Mouse (Mus musculus): ENCODE results near the gene Tnrc6b. TPM values are rescaled to one million over a fixed set of nuclear protein-coding genes. Genes with fewer than 3 reads are reported as not detected.

Gene Tnrc6b
- polyA plus RNA-seq, 1 experiment from 2014 or later, result 27.4 TPM

DNA sequence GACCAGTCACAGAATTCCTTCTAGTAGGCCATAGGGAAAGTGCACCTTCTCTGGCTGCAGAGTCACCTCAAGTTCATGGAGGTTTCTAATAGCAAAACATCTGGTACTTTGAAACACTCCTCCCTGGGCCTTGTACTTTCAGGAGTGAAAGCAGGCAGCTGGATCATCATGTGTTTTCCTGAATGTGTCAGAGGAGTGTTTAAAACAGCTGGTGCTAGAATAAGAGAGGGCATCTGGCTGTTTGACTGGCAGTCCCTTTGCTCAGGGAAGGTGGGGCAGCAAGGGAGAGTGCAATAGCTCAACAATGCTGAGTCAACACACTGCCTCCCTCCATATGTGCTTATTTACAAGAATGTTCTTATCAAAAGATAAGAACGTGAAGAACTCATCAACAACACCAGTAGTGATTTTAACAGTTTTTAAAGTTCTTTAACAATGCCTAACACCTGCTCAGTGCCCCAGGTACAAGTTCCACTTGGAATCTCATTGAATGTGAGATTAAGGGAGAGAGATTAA is 60.9 kb downstream of the Tnrc6b start:
- WGBS, result 35% methylated on average over 1 of the region's 1 CpGs
- Histone ChIP-seq H3K9ac (replicated peaks; ENCODE audit: low read length) (no peak overlapping the region), H3K4me1 (ENCODE audit: insufficient read depth, low read length) (no peaks in the 10 kb centered on the region), H3K36me3 (ENCODE audit: insufficient read depth, low read length) (no peaks in the 10 kb centered on the region), H3K4me3 (ENCODE audit: low read length) (no peak overlapping the region), H3K4me2 (replicated peaks; ENCODE audit: low read depth, low read length) (no peak overlapping the region), H3K9me3 (ENCODE audit: low read length) (no peaks in the 10 kb centered on the region), H3K27ac (ENCODE audit: low read length) (no peak overlapping the region), H3K27me3 (ENCODE audit: insufficient read depth, low read length) (no peaks in the 10 kb centered on the region)
- ATAC-seq (ENCODE audit: low FRiP score, low TSS enrichment), result no peak

DNA sequence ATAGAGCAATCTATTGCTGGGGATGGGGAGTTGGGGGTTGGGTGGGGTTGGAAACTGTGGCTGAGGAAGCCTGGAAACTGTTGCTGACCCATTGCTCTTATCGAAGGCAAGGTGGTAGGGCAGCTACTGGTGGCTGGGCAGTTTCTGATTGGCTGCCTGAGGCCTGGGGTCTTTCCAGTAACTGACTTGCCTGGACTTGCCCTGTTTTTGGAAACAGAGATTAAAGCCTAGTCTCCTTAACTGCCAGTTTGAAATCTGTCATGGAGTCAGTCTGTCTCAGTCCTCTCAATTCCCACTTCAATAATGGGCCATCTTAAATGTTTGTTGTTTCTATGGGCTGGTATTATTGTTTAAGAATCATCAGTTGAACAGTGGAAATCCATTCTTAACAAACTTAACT is 63.6 kb downstream of the Tnrc6b start:
- Histone ChIP-seq H3K4me3 (ENCODE audit: low read length) (no peak overlapping the region), H3K4me1 (ENCODE audit: insufficient read depth, low read length) (no peaks in the 10 kb centered on the region), H3K4me2 (replicated peaks; ENCODE audit: low read depth, low read length) (no peak overlapping the region), H3K9ac (replicated peaks; ENCODE audit: low read length) (no peak overlapping the region), H3K27me3 (ENCODE audit: insufficient read depth, low read length) (no peaks in the 10 kb centered on the region), H3K9me3 (ENCODE audit: low read length) (no peaks in the 10 kb centered on the region), H3K36me3 (ENCODE audit: insufficient read depth, low read length) (no peaks in the 10 kb centered on the region), H3K27ac (ENCODE audit: low read length) (no peak overlapping the region)
- WGBS, result 100% methylated on average over 1 of the region's 1 CpGs
- no peak for ATAC-seq (ENCODE audit: low FRiP score, low TSS enrichment)

- ATAC-seq (ENCODE audit: low FRiP score, low TSS enrichment), result no peak
- Histone ChIP-seq H3K4me1 (ENCODE audit: insufficient read depth, low read length) (peaks cover under 1% of the 10 kb centered on the region; the same call in 1 of the 2 replicates), H3K36me3 (ENCODE audit: insufficient read depth, low read length) (no peaks in the 10 kb centered on the region), H3K9me3 (ENCODE audit: low read length) (no peaks in the 10 kb centered on the region), H3K9ac (replicated peaks; ENCODE audit: low read length) (no peak overlapping the region), H3K4me2 (replicated peaks; ENCODE audit: low read depth, low read length) (no peak overlapping the region), H3K27ac (ENCODE audit: low read length) (no peak overlapping the region), H3K27me3 (ENCODE audit: insufficient read depth, low read length) (no peaks in the 10 kb centered on the region), H3K4me3 (ENCODE audit: low read length) (no peak overlapping the region)
- 55% methylated on average over 3 of the region's 3 CpGs for WGBS
Measured at GRCm38 (mm10) chr15:80779006-80779405, 67.9 kb downstream of the Tnrc6b start.

DNA sequence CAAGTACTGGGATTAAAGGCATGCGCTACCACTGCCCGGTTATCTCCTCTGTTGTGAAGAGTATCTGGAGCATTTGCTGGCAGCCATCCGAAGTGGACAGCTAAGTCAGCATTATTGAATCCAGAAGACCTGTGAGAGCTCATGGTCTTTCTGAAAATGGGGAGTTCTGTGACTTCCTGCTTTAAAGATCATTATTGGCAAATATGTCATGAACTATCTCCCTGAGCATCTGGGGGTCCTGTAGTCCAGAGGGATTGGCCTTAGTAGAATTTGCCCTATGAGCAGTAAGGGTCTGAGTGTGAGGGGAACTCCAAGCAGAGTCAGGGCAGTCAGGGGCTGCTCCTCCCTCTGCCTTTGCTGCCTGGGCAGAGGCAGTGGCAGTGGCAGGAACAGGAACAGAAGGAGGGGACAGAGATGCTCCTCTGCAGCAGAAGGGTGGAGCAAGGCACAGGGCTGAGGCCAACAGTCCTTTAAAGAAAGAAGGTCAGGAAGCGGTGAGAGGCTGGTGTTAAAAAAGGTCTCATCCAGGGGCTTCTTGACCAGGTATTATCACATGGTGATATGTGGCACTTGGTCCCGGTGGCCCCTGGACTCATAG is 69.1 kb downstream of the Tnrc6b start:
- no peak overlapping the region for H3K9ac ChIP-seq (replicated peaks; ENCODE audit: low read length)
- H3K27ac ChIP-seq (ENCODE audit: low read length), result no peak overlapping the region
- no peaks in the 10 kb centered on the region for H3K36me3 ChIP-seq (ENCODE audit: insufficient read depth, low read length)
- H3K4me1 ChIP-seq (ENCODE audit: insufficient read depth, low read length), result peaks cover 12% of the 10 kb centered on the region
- H3K4me3 ChIP-seq (ENCODE audit: low read length), result no peak overlapping the region
- H3K4me2 ChIP-seq (replicated peaks; ENCODE audit: low read depth, low read length), result no peak overlapping the region
- 90% methylated on average over 5 of the region's 5 CpGs for WGBS
- H3K27me3 ChIP-seq (ENCODE audit: insufficient read depth, low read length), result no peaks in the 10 kb centered on the region
- no peaks in the 10 kb centered on the region for H3K9me3 ChIP-seq (ENCODE audit: low read length)
- no peak for ATAC-seq (ENCODE audit: low FRiP score, low TSS enrichment)

DNA sequence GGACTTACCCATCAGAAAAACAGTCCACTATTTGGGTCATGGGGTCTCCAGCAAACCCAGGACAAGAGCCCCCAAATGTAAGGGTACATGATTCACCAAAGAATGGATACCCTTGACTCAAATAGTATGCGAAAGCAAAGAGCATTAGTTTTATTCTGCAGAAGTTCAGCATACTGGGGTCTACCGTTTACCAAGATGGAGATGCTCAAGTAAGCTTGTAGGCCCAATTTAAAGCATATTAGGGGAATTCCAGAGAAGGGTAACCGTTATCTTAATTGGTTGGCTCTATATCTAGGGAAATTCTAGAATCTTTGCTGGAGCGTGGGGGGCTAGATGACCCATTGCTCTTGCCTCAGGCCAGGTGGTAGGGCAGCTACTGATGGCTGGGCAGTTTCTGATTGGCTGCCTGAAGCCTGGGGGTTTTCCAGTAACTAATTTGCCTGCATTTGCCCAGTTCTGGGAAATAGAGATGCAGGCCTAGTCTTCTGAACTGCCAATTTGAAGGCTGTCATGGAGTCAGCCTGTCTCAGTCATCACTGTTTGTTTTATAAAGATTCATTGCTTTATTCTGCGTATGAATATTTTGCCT is 70.2 kb downstream of the Tnrc6b start:
- WGBS, result 86% methylated on average over 5 of the region's 5 CpGs
- Histone ChIP-seq H3K27me3 (ENCODE audit: insufficient read depth, low read length) (no peaks in the 10 kb centered on the region), H3K4me2 (replicated peaks; ENCODE audit: low read depth, low read length) (no peak overlapping the region), H3K9ac (replicated peaks; ENCODE audit: low read length) (no peak overlapping the region), H3K36me3 (ENCODE audit: insufficient read depth, low read length) (no peaks in the 10 kb centered on the region), H3K27ac (ENCODE audit: low read length) (no peak overlapping the region), H3K4me3 (ENCODE audit: low read length) (no peak overlapping the region), H3K9me3 (ENCODE audit: low read length) (no peaks in the 10 kb centered on the region), H3K4me1 (ENCODE audit: insufficient read depth, low read length) (peaks cover 12% of the 10 kb centered on the region)
- ATAC-seq (ENCODE audit: low FRiP score, low TSS enrichment), result no peak

DNA sequence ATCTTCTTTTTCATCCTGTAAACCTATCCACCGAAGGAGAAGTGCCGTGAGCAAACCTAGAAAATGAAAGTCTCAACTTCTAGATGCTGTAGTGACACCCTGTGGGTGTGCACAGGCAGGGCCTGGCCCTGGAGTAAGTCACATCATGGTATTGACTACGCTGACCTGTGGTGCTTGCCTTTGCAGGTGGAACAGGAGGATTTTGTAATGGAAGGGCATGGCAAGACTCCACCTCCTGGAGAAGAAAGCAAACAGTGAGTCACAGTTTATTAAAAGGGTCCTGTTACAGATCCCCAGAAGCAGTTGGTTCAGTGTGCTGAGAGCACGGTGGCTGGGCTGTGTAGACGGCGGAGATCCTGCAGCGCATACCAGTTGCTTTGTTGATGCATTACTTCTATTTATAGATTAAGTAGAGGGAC is 73.4 kb downstream of the Tnrc6b start:
- H3K9ac ChIP-seq (replicated peaks; ENCODE audit: low read length), result no peak overlapping the region
- 26% methylated on average over 7 of the region's 7 CpGs for WGBS
- peak; percentile 63; the same call in 1 of the 2 replicates for ATAC-seq (ENCODE audit: low FRiP score, low TSS enrichment)
- peak overlapping the region; percentile 65 for H3K27ac ChIP-seq (ENCODE audit: low read length)
- H3K36me3 ChIP-seq (ENCODE audit: insufficient read depth, low read length), result no peaks in the 10 kb centered on the region
- H3K4me2 ChIP-seq (replicated peaks; ENCODE audit: low read depth, low read length), result peak overlapping the region; percentile 17; the same call in 1 of the 2 replicates
- H3K4me1 ChIP-seq (ENCODE audit: insufficient read depth, low read length), result peaks cover 12% of the 10 kb centered on the region
- no peaks in the 10 kb centered on the region for H3K27me3 ChIP-seq (ENCODE audit: insufficient read depth, low read length)
- no peak overlapping the region for H3K4me3 ChIP-seq (ENCODE audit: low read length)
- H3K9me3 ChIP-seq (ENCODE audit: low read length), result no peaks in the 10 kb centered on the region

DNA sequence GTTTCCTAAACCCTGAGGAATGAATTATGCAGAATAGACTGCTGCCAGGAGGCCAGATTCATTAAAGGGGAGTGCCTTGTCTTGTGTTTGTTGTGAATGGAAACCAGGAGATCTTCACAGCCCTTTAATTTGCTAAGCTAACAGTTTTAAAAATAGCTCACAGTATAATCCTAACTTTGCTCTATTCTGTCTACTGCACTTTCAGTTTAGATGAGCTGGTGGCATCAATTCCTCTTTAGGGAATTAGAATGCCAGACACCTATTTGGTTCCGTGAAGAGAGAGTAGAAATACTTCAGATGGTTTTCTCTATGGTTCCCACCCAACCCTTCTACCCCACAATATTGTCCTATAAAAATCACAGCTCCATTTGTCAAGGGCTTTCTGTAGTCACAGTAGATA is 74.6 kb downstream of the Tnrc6b start:
- no peak overlapping the region for H3K4me3 ChIP-seq (ENCODE audit: low read length)
- H3K27me3 ChIP-seq (ENCODE audit: insufficient read depth, low read length), result no peaks in the 10 kb centered on the region
- no peaks in the 10 kb centered on the region for H3K9me3 ChIP-seq (ENCODE audit: low read length)
- H3K27ac ChIP-seq (ENCODE audit: low read length), result no peak overlapping the region
- H3K36me3 ChIP-seq (ENCODE audit: insufficient read depth, low read length), result no peaks in the 10 kb centered on the region
- peaks cover 12% of the 10 kb centered on the region for H3K4me1 ChIP-seq (ENCODE audit: insufficient read depth, low read length)
- 81% methylated on average over 1 of the region's 1 CpGs for WGBS
- no peak for ATAC-seq (ENCODE audit: low FRiP score, low TSS enrichment)
- no peak overlapping the region for H3K9ac ChIP-seq (replicated peaks; ENCODE audit: low read length)
- no peak overlapping the region for H3K4me2 ChIP-seq (replicated peaks; ENCODE audit: low read depth, low read length)

- 93% methylated on average over 4 of the region's 4 CpGs for WGBS
- peaks cover 12% of the 10 kb centered on the region for H3K4me1 ChIP-seq (ENCODE audit: insufficient read depth, low read length)
- H3K27me3 ChIP-seq (ENCODE audit: insufficient read depth, low read length), result no peaks in the 10 kb centered on the region
- no peak overlapping the region for H3K9ac ChIP-seq (replicated peaks; ENCODE audit: low read length)
- no peak overlapping the region for H3K27ac ChIP-seq (ENCODE audit: low read length)
- H3K36me3 ChIP-seq (ENCODE audit: insufficient read depth, low read length), result no peaks in the 10 kb centered on the region
- no peak for ATAC-seq (ENCODE audit: low FRiP score, low TSS enrichment)
- no peak overlapping the region for H3K4me3 ChIP-seq (ENCODE audit: low read length)
- H3K9me3 ChIP-seq (ENCODE audit: low read length), result no peaks in the 10 kb centered on the region
- no peak overlapping the region for H3K4me2 ChIP-seq (replicated peaks; ENCODE audit: low read depth, low read length)
Measured at GRCm38 (mm10) chr15:80787746-80788145, 76.6 kb downstream of the Tnrc6b start.

DNA sequence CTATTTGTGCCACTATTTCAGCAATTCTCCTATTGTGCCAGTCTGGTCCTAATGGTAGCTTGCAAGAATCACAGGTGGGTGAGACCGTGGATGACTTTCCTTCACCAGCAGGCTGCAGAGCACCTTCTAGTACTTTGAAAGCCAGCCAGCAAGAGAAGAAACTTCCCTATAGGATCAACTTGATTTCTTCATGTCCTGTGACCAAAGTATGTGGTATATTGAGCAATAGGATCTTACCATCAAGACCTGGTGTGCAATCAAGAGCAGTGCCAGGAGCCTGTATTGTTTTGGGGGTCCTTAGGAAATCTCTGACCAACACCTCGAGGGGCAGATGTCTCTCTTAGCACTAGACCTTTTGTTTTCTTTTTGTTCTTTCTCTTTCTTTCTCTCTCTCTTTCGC is 81.4 kb downstream of the Tnrc6b start:
- Histone ChIP-seq H3K27ac (ENCODE audit: low read length) (no peak overlapping the region), H3K4me1 (ENCODE audit: insufficient read depth, low read length) (peaks cover 4% of the 10 kb centered on the region), H3K4me2 (replicated peaks; ENCODE audit: low read depth, low read length) (no peak overlapping the region), H3K9me3 (ENCODE audit: low read length) (no peaks in the 10 kb centered on the region), H3K27me3 (ENCODE audit: insufficient read depth, low read length) (no peaks in the 10 kb centered on the region), H3K36me3 (ENCODE audit: insufficient read depth, low read length) (no peaks in the 10 kb centered on the region), H3K4me3 (ENCODE audit: low read length) (no peak overlapping the region), H3K9ac (replicated peaks; ENCODE audit: low read length) (no peak overlapping the region)
- no peak for ATAC-seq (ENCODE audit: low FRiP score, low TSS enrichment)
- WGBS, result 85% methylated on average over 3 of the region's 3 CpGs

DNA sequence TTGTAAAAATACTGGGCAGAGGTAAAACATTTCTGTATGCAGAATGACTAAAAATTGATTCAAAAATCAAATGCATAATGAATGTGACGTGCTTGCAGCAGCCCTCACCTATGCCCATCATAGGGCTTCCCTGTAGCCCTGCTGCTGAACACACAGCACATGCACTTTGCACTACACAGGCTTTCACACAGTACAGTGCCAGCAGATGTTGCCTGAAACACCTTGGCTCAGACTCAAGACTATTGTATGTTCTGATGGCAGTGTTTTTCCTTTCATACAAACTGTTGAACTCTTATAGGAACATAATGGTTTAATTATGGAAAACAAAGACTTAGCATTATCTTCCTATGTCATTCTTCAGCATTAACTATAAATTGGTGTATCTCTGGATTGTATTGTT is 84.0 kb downstream of the Tnrc6b start:
- Histone ChIP-seq H3K4me2 (replicated peaks; ENCODE audit: low read depth, low read length) (no peak overlapping the region), H3K4me1 (ENCODE audit: insufficient read depth, low read length) (peaks cover 8% of the 10 kb centered on the region), H3K36me3 (ENCODE audit: insufficient read depth, low read length) (no peaks in the 10 kb centered on the region), H3K27ac (ENCODE audit: low read length) (no peak overlapping the region), H3K4me3 (ENCODE audit: low read length) (no peak overlapping the region), H3K27me3 (ENCODE audit: insufficient read depth, low read length) (no peaks in the 10 kb centered on the region), H3K9me3 (ENCODE audit: low read length) (no peaks in the 10 kb centered on the region), H3K9ac (replicated peaks; ENCODE audit: low read length) (no peak overlapping the region)
- no peak for ATAC-seq (ENCODE audit: low FRiP score, low TSS enrichment)
- 97% methylated on average over 1 of the region's 1 CpGs for WGBS

All from kidney, embryonic 16.5 days (tissue).